Mouse (Mus musculus) right cerebral cortex, postnatal 14 days (tissue): ENCODE data around the gene Slc25a54.

Experiments
- DNase-seq: peaks from one replicate; pipeline ENCODE4 v3.0.0; 2022

The Slc25a54 gene

DNA sequence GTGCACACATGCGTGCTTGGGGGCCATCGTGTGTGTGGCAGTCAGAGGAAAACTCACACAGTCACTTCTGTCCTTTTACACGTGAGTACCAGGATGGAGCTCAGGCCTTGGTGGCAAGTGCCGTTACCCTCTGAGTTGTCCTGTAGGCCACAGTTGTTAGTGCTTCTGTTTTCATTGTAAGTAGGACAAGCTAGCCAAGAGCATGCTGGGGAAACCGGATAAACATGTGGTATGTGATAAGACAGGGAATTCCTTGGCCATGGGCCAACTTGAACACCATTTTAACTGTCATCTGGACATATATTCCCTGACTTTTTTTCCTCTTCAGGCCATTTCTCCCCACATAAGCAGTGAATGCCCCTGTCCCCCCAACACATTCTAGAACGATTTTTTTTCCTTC lies 45.3 kb downstream of the Slc25a54 start:
- DNase-seq: no peak

DNA sequence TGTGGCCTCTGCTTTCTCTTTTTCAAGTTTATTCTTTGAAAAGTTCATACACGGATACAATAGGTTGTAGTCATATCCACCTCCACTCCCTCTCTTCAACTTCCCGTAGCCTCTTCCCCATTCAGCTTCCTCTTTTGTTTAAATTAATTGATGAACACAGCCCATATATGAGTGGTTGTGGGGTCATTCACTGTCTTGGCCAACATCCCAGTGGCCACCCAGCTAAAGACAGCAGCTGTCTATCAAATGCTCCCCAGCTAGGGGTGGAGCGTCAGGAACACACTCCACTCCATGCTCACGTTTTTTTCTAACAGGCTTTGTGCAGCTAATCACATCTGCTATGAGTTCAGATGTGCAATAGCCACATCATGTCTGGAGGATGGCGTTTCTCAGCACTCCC lies 49.5 kb downstream of the Slc25a54 start:
- no peak for DNase-seq

DNA sequence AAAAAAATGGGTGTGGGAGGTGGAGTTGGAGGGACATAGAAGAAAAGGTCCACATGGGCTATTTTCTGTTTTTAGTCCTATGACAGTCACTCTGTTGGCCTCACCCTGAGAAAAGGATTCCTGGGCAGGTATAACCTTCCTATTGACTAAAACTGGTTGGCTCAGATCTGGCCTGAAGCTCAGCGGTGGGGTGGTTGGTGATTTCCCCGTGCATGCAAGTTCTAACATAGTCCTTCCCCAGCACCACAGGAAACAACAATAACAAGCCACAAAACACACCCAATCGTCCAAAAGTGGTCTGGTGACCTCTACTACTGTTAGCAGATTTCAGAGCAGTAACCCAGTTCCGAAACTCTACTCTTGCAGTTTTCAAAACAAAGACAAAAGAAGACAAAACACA lies 52.7 kb downstream of the Slc25a54 start:
- no peak for DNase-seq

DNA sequence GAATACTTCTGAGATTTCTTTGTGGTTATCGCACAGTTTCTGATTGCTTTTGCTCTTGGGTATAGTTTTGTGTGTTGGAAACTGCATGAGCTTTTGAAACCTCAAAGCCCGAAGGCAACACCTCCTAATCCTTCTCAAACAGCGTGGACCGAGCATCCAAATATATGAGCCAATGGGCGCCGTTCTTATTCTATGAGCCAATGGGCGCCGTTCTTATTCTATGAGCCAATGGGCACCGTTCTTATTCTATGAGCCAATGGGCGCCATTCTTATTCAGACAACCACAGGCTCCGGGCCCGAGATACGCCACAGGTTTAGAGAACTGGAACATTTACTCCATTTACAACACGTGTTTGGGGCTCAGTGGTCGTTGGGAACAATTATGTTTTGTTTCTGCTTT lies 53.8 kb downstream of the Slc25a54 start:
- no peak for DNase-seq

DNA sequence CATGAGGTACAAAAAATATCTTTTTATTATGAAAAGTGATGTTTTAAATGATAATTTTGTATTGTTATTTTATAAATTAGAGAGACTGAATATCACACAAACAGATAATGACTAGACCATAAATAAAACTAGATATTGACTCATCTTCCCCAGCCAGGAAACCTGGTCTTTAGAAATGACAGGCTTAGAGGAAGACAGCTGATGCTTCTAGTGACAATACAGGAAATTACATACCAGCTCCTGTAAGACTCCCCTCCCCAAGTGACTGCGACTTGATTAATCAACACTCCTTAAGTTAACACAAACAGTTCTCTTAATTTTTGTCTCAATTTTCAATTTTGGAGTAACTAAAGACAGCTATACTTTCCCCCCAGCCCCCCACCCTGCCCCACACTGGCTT lies 55.1 kb downstream of the Slc25a54 start:
- no peak for DNase-seq

DNA sequence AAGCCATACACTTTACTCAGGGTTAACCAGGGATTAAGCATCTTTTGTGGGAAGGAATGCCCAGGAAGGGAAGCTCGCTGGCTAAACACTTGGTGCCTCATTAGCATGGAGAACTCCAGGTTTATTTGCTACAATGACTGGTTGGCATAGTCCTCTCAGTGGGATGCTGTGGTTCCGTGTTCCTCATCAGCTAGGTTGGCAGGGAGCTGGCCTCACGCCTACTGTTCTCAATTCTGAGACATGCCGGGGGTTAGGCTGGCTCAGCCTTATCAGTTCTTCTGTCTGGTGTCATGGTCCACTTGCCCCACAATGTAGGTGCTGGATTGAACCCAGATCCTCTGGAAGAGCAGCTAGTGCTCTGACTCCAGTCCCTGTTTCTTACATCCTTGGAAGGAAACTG lies 72.3 kb downstream of the Slc25a54 start:
- no peak for DNase-seq

DNA sequence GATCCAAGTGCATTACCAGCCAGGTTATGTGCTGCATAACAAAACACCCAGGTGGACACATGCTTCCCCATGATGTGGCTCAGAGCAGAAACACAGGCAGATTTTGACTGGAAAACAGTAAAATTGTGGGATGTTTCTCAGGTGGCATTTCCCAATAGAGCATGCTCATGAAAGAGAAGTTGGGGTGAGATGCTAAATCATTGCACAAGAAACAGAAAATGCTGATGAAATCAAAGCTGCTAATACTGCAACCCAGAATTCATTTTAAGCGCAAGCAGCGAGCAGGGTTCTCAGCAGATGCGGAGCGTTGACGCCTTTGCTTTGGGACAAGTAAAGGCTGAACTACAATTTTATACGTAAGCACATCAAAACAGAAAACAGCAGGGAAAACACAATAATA lies 73.1 kb downstream of the Slc25a54 start:
- no peak for DNase-seq

DNA sequence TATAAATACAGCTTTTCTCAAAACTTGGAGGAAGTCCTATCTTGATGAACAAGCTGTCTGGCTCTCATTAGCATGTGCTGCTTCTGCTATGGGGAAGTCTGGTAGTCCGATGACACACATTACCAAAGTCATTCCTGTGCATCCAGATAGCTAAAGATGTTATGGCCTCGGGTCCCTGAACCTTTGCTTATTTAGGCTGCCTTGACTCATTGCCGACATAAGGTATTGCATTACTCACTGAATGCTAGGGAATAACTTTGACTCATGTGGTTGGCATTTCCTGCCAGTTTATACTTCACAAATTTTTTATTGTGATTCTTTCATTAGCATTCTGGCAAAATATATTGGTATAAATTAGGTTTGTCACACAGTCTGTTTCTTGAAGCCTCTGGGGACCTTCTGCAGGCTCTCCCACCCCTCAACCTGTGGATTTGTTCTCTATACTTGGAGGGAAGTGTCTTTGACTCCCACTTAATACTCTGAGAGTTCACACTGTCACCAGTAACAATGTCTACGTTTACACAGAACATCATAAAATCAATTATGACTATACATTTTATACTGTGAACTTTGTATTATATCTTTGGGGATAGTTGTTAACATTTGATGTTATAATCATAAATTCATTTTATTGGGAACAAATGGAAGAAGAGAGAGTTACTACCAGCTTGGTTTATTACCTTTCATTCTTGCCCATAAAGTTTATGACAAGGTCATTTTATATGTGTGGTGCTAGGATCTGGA lies 75.8 kb downstream of the Slc25a54 start:
- DNase-seq: no peak

DNA sequence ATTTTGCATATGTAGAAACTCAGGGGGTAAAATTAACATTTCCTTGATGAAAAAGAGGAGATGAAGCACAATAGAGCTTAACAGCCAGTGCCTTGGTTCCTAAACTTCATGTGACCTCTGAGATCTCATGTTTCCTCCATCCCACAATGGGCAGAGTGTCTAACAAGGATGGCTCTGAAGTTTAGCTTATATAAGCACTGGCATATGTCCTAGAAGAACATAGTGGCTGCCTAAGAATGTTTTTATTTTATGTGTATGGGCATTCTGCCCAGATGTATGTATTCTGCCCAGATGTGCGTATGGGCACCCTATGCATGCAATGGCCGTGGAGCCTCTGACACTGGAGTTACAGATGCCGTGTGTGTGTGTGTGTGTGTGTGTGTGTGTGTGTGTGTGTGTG lies 77.2 kb downstream of the Slc25a54 start:
- no peak for DNase-seq

DNA sequence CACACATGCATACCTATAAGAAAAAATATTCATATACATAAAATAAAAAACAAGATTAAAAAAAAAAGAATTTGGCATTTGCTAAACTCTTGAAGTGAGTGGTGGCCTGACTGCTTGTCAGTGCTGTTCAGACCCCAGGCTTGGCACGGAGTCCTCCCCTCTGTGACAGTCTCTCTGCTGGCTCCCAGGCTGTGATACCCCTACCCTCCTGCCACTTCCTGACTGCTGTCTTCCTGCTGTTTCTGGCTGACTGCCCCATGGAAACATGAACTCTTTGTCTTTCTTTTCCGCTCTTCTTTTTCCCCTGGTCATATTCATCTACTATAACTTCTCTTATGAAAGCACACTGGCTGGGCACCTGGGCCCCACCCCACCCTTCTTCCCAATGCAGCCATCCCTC lies 83.8 kb downstream of the Slc25a54 start:
- DNase-seq: no peak

DNA sequence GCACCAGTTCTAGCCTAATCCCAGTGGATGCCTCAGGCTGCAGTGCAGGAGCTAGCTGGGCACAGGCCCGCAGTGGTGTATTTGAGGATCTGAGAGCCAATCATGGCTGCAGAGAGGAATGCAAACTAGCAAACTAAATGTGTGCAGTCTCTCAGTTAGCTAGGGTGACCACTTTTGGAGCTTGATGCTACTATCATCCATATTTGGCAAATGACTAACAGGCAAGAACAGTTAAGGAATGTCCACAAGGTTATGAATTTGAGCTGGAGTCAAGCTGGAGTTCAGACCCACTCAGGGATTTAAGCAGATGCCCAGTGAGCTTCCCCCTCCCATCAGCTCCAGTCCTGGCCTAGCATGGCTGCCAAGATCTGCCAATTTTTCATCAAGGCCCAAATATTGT lies 84.4 kb downstream of the Slc25a54 start:
- no peak for DNase-seq

DNA sequence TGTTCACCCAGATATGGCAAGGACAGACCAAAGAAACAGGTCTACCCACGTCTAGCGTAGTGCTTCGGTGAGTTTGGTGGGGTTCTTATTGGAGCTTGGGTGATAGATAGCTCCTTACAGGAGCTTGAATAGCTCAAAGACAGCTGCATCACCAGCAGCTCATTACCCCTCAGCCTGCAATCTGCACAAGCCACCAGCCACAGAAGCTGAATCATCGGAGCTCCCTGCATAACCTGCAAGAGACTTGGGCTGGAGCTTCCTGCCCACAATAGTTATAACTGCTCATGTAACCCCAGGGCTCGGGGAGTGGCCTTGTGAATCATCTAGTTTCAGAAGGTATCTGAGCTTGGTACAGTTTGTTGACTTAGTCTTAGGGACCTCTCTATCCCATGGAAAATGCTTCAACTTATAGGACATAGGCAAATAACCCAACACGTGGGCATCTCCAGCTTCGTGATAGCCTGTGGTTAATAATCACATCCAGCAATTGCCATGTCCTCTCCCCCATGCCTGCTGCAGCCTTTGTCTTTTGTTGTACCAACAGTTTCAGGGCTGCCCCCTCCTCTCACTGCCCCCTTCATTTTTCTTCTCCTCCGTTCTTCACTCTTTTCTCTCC lies 85.1 kb downstream of the Slc25a54 start:
- no peak for DNase-seq
